Mouse (Mus musculus): ENCODE measurements around the gene Gm6793.

Gene Gm6793

DNA sequence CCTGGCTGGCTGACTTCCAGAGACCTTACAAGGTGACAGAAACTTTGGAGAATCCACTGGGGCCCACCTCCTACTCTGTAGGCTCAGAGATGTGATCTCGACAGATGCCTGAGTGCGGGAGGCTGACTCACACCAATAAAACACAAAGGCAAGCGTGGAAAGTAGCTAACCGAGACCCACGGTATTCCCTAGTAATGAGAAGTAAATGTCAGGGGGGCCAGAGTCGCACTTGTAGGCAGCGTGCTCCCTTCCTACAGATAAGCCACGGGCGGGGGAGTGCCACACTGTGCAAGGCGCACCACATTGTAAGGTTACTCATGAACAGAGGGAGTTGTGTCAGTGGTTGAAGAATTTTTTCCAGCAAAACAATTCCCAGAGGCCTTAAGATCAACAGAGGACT lies 30.3 kb downstream of the Gm6793 start:
- DNase-seq (ENCODE audit: low spot score in 2 of 2) = no peak

DNA sequence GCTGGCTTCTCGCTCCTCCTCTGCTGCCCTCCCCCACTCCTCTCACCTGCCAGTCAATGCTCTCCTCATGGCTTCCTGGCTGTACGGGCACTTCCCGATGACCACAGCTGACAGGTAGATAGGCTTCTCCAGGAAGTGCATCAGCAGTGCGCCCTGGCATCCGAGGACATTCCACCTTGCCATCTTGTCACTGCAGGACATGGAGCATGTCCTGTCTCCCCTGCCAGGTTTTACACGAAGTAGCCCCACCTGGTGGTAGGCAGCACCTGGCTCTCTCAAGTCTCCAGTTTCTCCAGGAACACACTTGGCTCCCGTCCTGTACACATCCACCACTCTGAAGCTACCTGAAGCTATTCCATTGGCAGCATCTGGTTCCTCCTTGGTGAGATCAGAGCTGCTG lies 32.7 kb downstream of the Gm6793 start:
- no peak for DNase-seq (ENCODE audit: low spot score in 2 of 2)

DNA sequence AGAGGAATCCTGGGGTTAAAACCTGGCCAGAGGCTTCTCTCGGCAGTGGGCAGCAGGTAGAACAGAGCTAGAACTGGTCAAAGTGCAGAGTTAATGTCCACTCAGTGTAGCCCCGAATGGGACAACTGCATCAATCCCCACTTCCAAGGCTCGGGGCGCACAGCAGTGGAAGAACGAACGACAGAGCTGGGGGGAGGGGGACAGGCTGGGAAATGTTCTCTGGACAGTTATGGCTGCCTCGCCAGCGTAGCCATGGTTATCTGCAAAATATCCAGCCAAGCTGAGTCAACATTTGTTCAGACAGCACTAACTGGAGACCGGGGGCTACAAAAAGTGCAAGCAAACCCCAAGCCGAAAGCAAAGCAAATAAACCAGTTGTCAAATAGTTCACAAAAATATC lies 36.7 kb downstream of the Gm6793 start:
- DNase-seq (ENCODE audit: low spot score in 2 of 2) = no peak

DNA sequence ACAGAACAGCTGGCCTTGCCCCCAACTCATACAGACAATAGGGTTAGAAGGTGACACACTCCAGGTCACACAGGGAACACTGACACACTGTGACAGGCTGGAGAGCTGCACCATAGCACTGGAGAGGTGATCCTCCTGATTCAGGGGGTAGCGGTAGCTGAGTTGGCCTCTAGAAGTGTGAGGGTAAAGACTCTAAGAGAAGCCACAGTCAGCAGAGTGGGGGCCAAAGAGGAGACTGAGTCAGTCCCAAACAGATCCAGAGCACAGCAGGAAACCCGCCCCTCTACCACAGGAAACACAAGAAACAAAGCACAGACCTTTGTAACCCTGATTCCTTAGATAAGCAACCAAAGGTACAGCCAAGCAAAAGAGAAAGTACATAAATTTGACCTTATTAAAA lies 38.5 kb downstream of the Gm6793 start:
- no peak for DNase-seq (ENCODE audit: low spot score in 2 of 2)

DNA sequence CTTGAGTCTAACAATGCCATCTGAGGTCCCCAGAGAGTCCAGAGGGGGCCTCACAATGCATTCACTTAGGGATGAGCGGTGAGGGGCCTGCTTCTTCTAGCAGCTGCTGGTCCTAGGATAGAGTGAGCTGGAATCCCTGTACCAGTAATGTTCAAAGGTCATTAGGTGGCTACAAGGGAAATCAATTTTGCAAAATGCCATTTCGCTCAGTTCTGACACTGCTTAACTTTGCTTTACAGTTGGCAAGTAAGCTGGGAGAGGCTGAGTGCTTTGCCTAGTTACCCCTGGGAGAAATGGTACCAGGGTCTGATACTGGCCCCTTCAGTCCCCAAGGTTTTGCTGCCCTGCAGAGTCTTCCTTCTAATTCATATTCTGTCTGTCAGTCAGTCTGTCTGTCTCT lies 39.1 kb downstream of the Gm6793 start:
- no peak for DNase-seq (ENCODE audit: low spot score in 2 of 2)

DNA sequence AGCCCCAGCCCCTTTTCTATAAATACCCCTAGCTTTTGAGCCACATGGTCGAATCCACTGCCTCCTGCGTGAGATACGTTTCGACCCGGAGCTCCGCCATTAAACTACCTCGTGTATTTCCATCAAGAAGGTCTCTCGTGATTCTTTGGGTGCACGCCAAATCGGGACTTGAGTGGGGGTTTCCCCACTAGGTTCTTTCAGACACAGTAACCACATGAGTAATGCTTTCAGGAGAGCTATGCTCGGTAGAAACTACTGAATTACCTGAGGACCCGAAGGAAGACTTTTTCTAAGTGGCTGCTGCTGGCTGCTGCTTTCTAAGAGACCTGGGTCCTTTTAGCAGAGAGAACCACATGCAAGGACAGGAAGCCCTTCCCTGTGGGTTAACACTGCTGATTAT lies 40.7 kb downstream of the Gm6793 start:
- no peak for DNase-seq (ENCODE audit: low spot score in 2 of 2)

DNA sequence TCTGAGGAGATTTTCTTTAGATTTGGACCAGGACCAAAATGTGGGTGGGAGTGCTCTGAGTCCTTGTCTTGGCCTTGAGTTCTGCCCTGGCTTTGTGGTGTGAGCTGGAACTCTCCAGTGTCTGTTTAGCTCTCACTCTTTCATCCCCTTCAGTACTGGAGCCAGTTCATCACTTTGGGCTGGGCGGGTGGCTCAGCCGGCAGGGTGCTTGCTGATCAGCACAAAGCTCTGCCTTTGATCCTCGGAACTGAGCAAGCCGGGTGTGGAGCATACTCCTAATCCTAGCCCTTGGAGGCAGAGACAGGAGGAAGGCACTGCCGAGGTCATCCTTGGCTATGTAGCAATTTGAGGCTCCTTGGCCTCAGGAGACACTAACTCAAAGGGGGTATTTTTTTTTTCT lies 45.8 kb downstream of the Gm6793 start:
- no peak for DNase-seq (ENCODE audit: low spot score in 2 of 2)

DNA sequence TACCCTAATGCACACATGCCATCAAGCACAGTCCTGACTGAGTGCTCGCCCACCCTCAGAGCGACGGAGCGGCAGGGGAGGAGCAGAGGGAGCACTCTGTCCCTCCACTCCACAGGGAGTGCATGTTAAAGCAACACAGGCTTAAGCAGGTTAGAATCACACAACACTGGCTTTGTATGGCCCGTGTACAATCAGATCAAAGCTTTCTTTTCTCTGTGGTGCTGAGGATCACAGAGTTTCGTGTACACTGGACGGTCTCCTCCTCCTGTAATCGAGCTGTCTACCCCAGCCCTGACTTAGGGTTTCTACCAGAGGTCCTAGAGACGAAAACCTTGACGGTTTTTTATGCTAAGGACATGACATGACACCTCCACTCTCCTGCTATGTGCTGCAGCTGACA lies 46.3 kb downstream of the Gm6793 start:
- DNase-seq (ENCODE audit: low spot score in 2 of 2) = no peak

DNA sequence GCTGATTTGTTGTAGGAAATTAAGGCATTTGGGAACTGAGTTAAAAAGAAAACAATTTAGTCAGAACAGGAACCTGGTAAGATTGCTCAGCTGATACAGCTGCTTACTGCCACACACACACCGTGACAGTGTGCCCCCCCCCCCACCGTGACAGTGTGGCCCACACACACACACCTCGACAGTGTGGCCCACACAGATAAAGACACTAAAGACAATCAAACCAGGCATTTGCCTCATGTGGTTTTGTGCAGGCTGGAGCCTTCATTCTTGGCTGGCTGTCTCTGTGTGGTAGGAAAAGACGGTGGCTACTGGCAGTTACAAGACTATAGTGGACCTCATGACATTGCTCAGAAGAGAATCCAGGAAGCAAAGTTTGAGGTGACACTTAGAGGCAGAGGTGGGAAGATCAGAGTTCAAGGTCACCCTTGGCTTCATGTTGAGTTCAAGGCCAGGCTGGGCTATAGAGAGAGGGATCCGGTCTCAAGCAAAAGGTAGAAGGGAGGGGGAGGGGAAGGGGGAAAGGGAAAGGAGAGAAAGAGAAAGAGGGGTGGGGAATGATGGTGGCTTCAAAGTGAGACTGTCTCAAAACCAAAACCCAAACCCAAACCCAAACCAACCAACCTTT lies 47.5 kb downstream of the Gm6793 start:
- no peak for DNase-seq (ENCODE audit: low spot score in 2 of 2)

DNA sequence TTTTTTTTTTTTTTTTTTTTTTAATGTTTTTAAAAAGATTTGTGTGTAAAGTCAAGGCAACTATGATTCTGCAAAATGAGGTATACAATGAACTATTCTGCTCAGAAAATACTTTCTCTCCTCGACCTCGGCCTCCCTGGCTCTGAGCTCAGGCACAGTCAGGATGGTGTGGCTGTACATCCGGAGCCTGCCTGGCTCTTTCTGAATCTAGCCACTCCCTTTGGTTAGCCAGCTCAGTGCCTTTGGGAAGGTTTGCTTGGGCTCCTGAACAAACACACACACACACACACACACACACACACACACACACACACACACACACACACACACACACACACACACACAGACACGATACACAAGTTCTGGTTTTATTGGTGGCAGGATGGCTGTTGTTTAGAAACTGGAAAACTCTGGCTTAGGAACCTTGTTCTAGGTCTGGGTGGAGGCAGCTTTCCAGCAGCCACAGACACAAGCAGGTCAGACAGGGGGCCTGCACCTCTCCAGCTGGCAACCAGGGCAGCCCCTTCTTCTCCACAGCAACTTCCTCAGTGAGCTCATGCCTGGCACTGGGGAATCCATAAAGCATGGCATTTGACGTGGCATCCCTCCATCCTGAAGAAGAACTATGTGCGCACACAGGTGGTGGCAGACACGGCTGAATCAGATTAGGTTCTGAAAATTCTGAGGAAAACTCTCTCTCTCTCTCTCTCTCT lies 49.8 kb downstream of the Gm6793 start:
- no peak for DNase-seq (ENCODE audit: low spot score in 2 of 2)

DNA sequence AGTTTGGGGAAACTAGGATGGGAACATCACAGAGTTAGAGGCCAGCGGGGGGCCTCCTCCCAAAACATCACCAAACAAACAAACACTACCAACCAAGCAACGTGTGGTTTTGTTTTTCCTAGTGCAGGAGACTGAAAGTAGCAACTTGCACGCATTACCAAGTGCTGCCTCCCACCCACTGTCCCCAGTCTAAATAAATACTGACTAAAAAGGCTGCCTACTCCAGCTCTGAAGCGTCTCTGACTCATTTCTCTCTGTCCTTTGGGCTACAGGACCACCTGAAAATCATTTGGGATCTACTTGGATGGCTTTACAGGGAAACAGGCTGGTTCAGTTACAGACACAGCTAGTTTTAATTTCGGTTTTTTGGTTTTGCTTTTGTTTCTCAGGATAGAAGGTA lies 50.5 kb downstream of the Gm6793 start:
- DNase-seq (ENCODE audit: low spot score in 2 of 2) = no peak

DNA sequence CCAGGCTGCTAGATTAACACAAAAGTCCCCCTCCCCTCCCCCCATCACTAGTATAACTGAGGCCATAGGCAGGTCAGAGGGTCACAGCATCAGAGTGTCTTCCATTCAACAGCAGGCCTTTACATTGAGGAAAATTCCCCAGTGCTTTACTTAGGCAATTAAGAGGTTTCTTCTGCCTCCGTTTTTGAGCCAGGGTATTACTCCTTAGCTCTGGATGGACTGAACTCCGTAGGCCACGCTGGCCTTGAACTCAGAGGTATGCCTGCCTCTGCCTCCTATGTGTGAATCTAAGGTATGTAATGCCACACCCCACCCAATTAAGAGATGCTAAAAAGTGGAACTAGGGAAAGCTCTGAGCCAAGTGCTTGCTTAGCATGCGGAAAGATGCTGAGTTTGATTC lies 51.3 kb downstream of the Gm6793 start:
- DNase-seq (ENCODE audit: low spot score in 2 of 2) = no peak
